Mouse (Mus musculus): ENCODE data around the gene Olfr251. TPM values are rescaled to one million over a fixed set of nuclear protein-coding genes. Genes with fewer than 3 reads are reported as not detected.

Gene Olfr251
- not detected in 2 replicates for polyA plus RNA-seq (2012; rRNA removed)

GRCm38 (mm10) chr9:38376786-38377185 lies at the start of gene Olfr251:
Gene Olfr251, plus strand, starts transcription at chr9:38377086.

GRCm38 (mm10) chr9:38328760-38329159 lies 48.1 kb upstream of the Olfr251 start, which contains the start of gene Olfr25:
Gene Olfr25, plus strand, starts transcription at chr9:38329060.

DNA sequence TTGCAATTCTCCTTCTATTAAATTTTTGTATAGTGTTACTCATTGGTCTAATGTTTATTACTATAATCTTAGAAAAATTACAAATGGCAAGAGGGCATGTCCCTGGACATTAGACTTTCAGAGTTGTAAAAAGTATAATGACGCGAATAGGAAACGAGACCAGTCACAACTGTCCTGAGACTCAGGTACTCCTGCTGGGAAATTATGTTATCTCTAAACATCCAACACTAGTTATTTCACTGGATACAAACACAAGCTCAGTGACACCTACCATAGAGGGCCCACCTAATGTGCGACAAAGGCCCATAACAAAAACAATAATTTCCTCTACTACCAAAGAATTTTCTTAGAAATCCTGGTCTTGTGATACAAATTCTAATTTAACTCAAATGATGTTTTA lies 28.8 kb upstream of the Olfr251 start, which contains the start of gene Olfr898:
Gene Olfr898, plus strand, starts transcription at position 301 of the 400 bp plus-strand sequence.

DNA sequence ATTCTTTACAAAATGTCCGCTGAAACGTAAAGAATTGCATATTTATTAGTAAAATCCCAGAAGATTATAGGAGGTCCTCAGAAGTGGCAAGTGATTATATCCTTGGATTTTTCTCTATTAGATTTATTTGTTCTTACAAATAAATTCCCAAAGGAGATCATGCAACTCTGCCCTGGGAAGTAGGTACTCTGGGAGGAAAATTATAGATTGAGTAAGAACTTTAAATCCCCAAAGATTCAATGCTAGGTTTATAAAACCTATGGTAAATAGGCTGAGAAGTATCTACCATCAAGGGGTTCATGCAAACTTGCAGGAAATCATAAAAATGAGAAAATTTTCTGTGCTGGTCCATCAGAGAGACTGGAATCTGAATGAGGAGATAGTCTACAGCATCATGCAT lies 10.3 kb upstream of the Olfr251 start, which contains the start of gene Olfr250:
Gene Olfr250, plus strand, starts transcription at position 301 of the 400 bp plus-strand sequence.

DNA sequence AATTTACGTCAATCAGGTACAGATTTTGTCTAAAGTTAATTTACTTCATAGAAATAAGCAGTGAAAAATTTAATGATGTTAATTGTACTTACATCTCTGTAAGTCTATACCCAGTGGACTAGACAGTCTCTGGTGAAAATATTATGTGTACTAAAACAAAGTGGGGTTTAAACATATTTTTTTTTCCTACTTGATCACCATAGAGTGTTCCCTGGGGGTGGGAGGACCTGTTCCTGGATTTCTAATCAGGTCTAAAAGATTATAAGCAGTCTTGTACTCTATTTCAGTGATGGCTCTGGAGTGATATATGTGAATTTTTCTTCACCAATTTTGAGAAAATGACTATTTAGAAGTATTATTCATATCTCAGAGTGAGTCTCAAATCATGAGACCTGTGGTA lies 24.5 kb downstream of the Olfr251 start, which contains the start of gene Olfr147:
Gene Olfr147, plus strand, starts transcription at position 301 of the 400 bp plus-strand sequence.

GRCm38 (mm10) chr9:38429155-38429554 lies 52.3 kb downstream of the Olfr251 start, which contains the start of gene Olfr901:
Gene Olfr901, plus strand, starts transcription at chr9:38429455.

Other genes with a start within 250 kb of the Olfr251 start
- gene Olfr890, start 234.6 kb upstream of the Olfr251 start, polyA plus RNA-seq (2012; rRNA removed) = not detected in 2 replicates
- gene Olfr891, start 196.3 kb upstream of the Olfr251 start, polyA plus RNA-seq (2012; rRNA removed) = not detected in 2 replicates
- gene Olfr893, start 168.7 kb upstream of the Olfr251 start, polyA plus RNA-seq (2012; rRNA removed) = not detected in 2 replicates
- not detected in 2 replicates for gene Olfr894, start 159.0 kb upstream of the Olfr251 start, polyA plus RNA-seq (2012; rRNA removed)
- not detected in 2 replicates for gene Olfr143, start 124.3 kb upstream of the Olfr251 start, polyA plus RNA-seq (2012; rRNA removed)
- gene Olfr895, start 109.2 kb upstream of the Olfr251 start, polyA plus RNA-seq (2012; rRNA removed) = not detected in 2 replicates
- gene Olfr896-ps1, start 86.0 kb upstream of the Olfr251 start, polyA plus RNA-seq (2012; rRNA removed) = not detected in 2 replicates
- not detected in 2 replicates for gene Olfr25, start 48.0 kb upstream of the Olfr251 start, polyA plus RNA-seq (2012; rRNA removed)
- not detected in 2 replicates for gene Olfr898, start 28.7 kb upstream of the Olfr251 start, polyA plus RNA-seq (2012; rRNA removed)
- gene Olfr250, start 10.2 kb upstream of the Olfr251 start, polyA plus RNA-seq (2012; rRNA removed) = not detected in 2 replicates
- not detected in 2 replicates for gene Olfr147, start 24.6 kb downstream of the Olfr251 start, polyA plus RNA-seq (2012; rRNA removed)
- not detected in 2 replicates for gene Olfr901, start 52.4 kb downstream of the Olfr251 start, polyA plus RNA-seq (2012; rRNA removed)
- not detected in 2 replicates for gene Olfr902, start 70.6 kb downstream of the Olfr251 start, polyA plus RNA-seq (2012; rRNA removed)
- not detected in 2 replicates for gene Olfr904, start 86.1 kb downstream of the Olfr251 start, polyA plus RNA-seq (2012; rRNA removed)
- gene Olfr905, start 94.0 kb downstream of the Olfr251 start, polyA plus RNA-seq (2012; rRNA removed) = not detected in 2 replicates
- gene Olfr906, start 110.0 kb downstream of the Olfr251 start, polyA plus RNA-seq (2012; rRNA removed) = not detected in 2 replicates
- gene Olfr907, start 118.7 kb downstream of the Olfr251 start, polyA plus RNA-seq (2012; rRNA removed) = not detected in 2 replicates
- not detected in 2 replicates for gene Olfr911-ps1, start 144.5 kb downstream of the Olfr251 start, polyA plus RNA-seq (2012; rRNA removed)
- gene Olfr910, start 160.8 kb downstream of the Olfr251 start, polyA plus RNA-seq (2012; rRNA removed) = not detected in 2 replicates
- not detected in 2 replicates for gene Olfr912, start 203.1 kb downstream of the Olfr251 start, polyA plus RNA-seq (2012; rRNA removed)
- gene Olfr913, start 215.7 kb downstream of the Olfr251 start, polyA plus RNA-seq (2012; rRNA removed) = not detected in 2 replicates
- gene Olfr914, start 228.0 kb downstream of the Olfr251 start, polyA plus RNA-seq (2012; rRNA removed) = not detected in 2 replicates